Mouse (Mus musculus): Measurements from ENCODE around the gene Fuk. TPM values are rescaled to one million over a fixed set of nuclear protein-coding genes. Genes with fewer than 3 reads are reported as not detected.
A peak's percentile ranks its signal among the peaks of the same experiment; 100 is the strongest.
"Not testable (repeated sequence)": the region's sequence is repeated elsewhere in the genome, so short reads cannot be mapped to it uniquely, and the experiment has no call there.

The Fuk gene
- polyA plus RNA-seq, 1 experiment from 2014 or later: 3.0 TPM

DNA sequence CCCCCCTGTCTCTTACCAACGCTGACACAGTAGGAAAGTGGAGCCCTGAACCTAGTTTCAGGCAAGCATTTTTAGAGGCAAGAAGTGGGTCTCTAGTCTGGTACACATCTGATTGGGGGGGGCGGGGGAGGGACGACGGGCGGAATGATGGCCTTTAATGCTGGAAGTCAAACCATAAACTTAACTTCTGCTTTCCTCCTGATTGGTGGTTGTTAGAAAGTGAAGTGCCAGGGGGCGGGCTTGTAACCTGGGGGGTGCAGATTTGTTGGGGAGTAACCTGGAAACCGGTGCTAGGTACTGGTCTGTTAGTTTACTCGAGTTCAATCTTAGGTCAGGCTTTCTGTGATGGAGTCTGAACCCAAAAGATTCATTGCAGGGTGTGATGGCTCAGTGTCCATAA is 16.2 kb upstream of the Fuk start:
- H3K4me3 ChIP-seq (replicated peaks): no peak overlapping the region
- ATAC-seq (ENCODE audit: low read depth) (no peak), DNase-seq (no peak)
- peaks cover 10% of the 10 kb centered on the region for H3K36me3 ChIP-seq
- H3K27me3 ChIP-seq: no peaks in the 10 kb centered on the region
- no peak overlapping the region for H3K27ac ChIP-seq
- H3K4me2 ChIP-seq: no peak overlapping the region
- no peaks in the 10 kb centered on the region for H3K9me3 ChIP-seq (replicated peaks)
- peak overlapping the region; percentile 97; the same call in 1 of the 2 replicates for H3K9ac ChIP-seq
- peaks cover 53% of the 10 kb centered on the region for H3K4me1 ChIP-seq (replicated peaks)
- 56% methylated on average over 8 of the region's 8 CpGs for WGBS (ENCODE audit: insufficient replicate concordance)

DNA sequence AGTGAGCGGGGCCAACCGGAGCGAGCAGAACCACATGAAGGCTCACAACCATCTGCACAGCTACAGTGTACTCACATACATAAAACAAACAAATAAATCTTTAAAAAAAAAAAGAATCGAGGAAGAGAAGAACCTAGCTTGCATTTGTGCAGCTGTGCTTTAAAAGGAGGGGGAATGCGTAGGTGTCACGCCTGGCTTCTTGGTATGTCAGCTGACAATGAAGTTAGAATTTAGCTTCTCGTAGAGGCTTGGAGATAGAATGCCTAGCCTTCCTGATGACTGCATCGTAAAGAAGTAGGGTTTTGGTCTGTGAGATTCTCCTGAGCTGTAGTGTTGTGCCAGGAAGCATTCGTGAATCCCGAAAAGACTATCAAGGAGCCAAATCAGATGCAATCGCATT is 15.7 kb upstream of the Fuk start:
- Histone ChIP-seq H3K9me3 (replicated peaks) (no peaks in the 10 kb centered on the region), H3K4me2 (no peak overlapping the region), H3K27me3 (no peaks in the 10 kb centered on the region), H3K27ac (no peak overlapping the region), H3K4me1 (replicated peaks) (peaks cover 49% of the 10 kb centered on the region), H3K36me3 (peaks cover 6% of the 10 kb centered on the region), H3K9ac (no peak overlapping the region), H3K4me3 (replicated peaks) (no peak overlapping the region)
- 81% methylated on average over 11 of the region's 11 CpGs for WGBS (ENCODE audit: insufficient replicate concordance)
- DNase-seq (no peak), ATAC-seq (ENCODE audit: low read depth) (no peak)

DNA sequence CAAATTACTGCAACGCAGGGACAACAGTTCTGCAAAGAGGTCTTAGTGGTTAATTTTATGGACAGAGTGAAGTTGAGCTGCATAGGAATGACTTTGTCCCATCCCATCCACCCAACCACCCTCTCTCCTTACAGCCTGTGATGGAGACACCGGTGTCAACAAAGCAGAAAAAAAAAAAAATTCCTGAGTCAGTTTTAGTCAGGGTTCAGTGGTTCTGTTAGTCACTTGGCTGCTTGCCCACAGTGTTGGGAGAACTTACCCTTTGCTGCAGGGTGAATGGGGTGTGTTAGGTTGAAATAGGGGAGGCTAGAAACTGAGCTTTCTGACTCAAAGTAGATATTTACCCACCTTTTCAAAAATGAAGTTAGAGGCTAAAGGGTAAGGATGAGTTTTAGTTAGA is 15.1 kb upstream of the Fuk start:
- Histone ChIP-seq H3K27ac (no peak overlapping the region), H3K4me3 (replicated peaks) (no peak overlapping the region), H3K9me3 (replicated peaks) (no peaks in the 10 kb centered on the region), H3K4me2 (no peak overlapping the region), H3K9ac (no peak overlapping the region), H3K36me3 (peaks cover under 1% of the 10 kb centered on the region; the same call in 1 of the 2 replicates), H3K27me3 (no peaks in the 10 kb centered on the region), H3K4me1 (replicated peaks) (peaks cover 43% of the 10 kb centered on the region)
- ATAC-seq (ENCODE audit: low read depth): no peak
- no peak for DNase-seq
- 65% methylated on average over 2 of the region's 2 CpGs for WGBS (ENCODE audit: insufficient replicate concordance)

- H3K4me1 ChIP-seq (replicated peaks): peaks cover 13% of the 10 kb centered on the region
- ATAC-seq (ENCODE audit: low read depth): peak; percentile 82
- H3K4me3 ChIP-seq (replicated peaks): no peak overlapping the region
- no peaks in the 10 kb centered on the region for H3K9me3 ChIP-seq (replicated peaks)
- H3K27ac ChIP-seq: peak overlapping the region; percentile 60; the same call in 1 of the 2 replicates
- H3K4me2 ChIP-seq: no peak overlapping the region
- WGBS (ENCODE audit: insufficient replicate concordance): 38% methylated on average over 15 of the region's 15 CpGs
- H3K36me3 ChIP-seq: no peaks in the 10 kb centered on the region
- no peaks in the 10 kb centered on the region for H3K27me3 ChIP-seq
- no peak for DNase-seq
- peak overlapping the region; percentile 24; the same call in 1 of the 2 replicates for H3K9ac ChIP-seq
Measured at GRCm38 (mm10) chr8:110911576-110912570, 9.6 kb upstream of the Fuk start.

DNA sequence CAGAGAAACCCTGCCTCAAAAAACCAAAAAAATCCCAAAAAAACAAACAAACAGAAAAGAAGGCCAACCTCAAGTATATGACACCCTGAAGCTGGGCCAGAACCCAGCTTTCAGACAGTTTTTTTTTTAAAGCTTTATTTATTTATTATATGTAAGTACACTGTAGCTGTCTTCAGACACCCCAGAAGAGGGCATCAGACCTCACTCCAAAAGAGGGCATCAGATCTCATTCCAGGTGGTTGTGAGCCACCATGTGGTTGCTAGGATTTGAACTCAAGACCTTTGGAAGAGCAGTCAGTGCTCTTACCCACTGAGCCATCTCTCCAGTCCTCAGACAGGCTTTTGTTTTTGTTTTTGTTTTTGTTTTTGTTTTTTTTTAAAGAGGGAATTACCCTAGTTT is 7.6 kb upstream of the Fuk start:
- H3K4me3 ChIP-seq (replicated peaks); H3K27me3 ChIP-seq; H3K4me2 ChIP-seq; H3K27ac ChIP-seq; DNase-seq; H3K36me3 ChIP-seq; H3K9ac ChIP-seq; H3K9me3 ChIP-seq (replicated peaks); ATAC-seq (ENCODE audit: low read depth): not testable (repeated sequence)
- peaks cover 13% of the 10 kb centered on the region for H3K4me1 ChIP-seq (replicated peaks)

- H3K9me3 ChIP-seq (replicated peaks): no peaks in the 10 kb centered on the region
- 0 out of 2 replicates have a peak, but pooled peaks cover 3% of the 10 kb centered on the region for H3K27me3 ChIP-seq
- DNase-seq: no peak
- no peak for ATAC-seq (ENCODE audit: low read depth)
- H3K36me3 ChIP-seq: no peaks in the 10 kb centered on the region
- H3K4me2 ChIP-seq: no peak overlapping the region
- H3K27ac ChIP-seq: no peak overlapping the region
- no peak overlapping the region for H3K4me3 ChIP-seq (replicated peaks)
- 81% methylated on average over 1 of the region's 1 CpGs for WGBS (ENCODE audit: insufficient replicate concordance)
- H3K9ac ChIP-seq: no peak overlapping the region
- H3K4me1 ChIP-seq (replicated peaks): peaks cover 11% of the 10 kb centered on the region
Measured at GRCm38 (mm10) chr8:110906682-110907081, 4.4 kb upstream of the Fuk start.

DNA sequence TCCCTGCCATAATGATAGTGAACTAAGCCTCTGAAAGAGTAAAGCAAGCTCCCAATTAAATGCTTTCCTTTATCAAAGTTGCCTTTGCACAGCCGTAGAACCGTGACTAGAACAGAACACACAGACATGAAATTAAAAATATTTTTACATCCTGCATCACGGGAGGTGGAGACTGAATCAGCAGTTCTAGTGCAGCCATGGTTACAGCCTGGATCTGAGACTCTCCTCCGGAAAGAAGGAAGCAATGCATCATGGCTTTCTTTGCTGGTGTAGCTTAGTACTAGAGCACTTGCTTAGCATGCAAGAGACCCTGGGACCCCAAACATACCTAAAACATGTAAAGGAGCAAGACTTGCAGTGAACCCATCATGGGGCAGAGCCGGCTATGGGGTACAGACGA is 3.1 kb upstream of the Fuk start:
- Histone ChIP-seq H3K4me2 (no peak overlapping the region), H3K4me3 (replicated peaks) (no peak overlapping the region), H3K9ac (no peak overlapping the region), H3K4me1 (replicated peaks) (peaks cover 18% of the 10 kb centered on the region), H3K27ac (no peak overlapping the region), H3K27me3 (0 out of 2 replicates have a peak, but pooled peaks cover 3% of the 10 kb centered on the region), H3K36me3 (no peaks in the 10 kb centered on the region), H3K9me3 (replicated peaks) (no peaks in the 10 kb centered on the region)
- DNase-seq: no peak
- no peak for ATAC-seq (ENCODE audit: low read depth)
- WGBS (ENCODE audit: insufficient replicate concordance): 76% methylated on average over 6 of the region's 6 CpGs

GRCm38 (mm10) chr8:110902579-110902965 is 284 bp upstream of the Fuk start:
- peak overlapping the region; percentile 79 for H3K4me3 ChIP-seq (replicated peaks)
- 40% methylated on average over 2 of the region's 2 CpGs for WGBS (ENCODE audit: insufficient replicate concordance)
- H3K9ac ChIP-seq: peak overlapping the region; percentile 81; the same call in 1 of the 2 replicates
- no peak overlapping the region for H3K27ac ChIP-seq
- H3K4me1 ChIP-seq (replicated peaks): peaks cover 18% of the 10 kb centered on the region
- peaks cover 4% of the 10 kb centered on the region; the same call in 1 of the 2 replicates for H3K36me3 ChIP-seq
- DNase-seq (no peak), ATAC-seq (ENCODE audit: low read depth) (peak; percentile 19; the same call in 1 of the 2 replicates)
- H3K27me3 ChIP-seq: 0 out of 2 replicates have a peak, but pooled peaks cover 3% of the 10 kb centered on the region
- peak overlapping the region; percentile 71 for H3K4me2 ChIP-seq
- no peaks in the 10 kb centered on the region for H3K9me3 ChIP-seq (replicated peaks)

- Histone ChIP-seq H3K4me3 (replicated peaks) (no peak overlapping the region), H3K4me1 (replicated peaks) (peaks cover 18% of the 10 kb centered on the region), H3K9me3 (replicated peaks) (no peaks in the 10 kb centered on the region), H3K36me3 (peaks cover 4% of the 10 kb centered on the region; the same call in 1 of the 2 replicates), H3K27ac (no peak overlapping the region), H3K27me3 (0 out of 2 replicates have a peak, but pooled peaks cover 3% of the 10 kb centered on the region), H3K4me2 (no peak overlapping the region), H3K9ac (0 out of 2 replicates have a peak overlapping the region, but pooled peaks have one; percentile 22)
- ATAC-seq (ENCODE audit: low read depth) (no peak), DNase-seq (no peak)
- 58% methylated on average over 3 of the region's 3 CpGs for WGBS (ENCODE audit: insufficient replicate concordance)
Measured at GRCm38 (mm10) chr8:110901056-110901455, 1.2 kb downstream of the Fuk start.

DNA sequence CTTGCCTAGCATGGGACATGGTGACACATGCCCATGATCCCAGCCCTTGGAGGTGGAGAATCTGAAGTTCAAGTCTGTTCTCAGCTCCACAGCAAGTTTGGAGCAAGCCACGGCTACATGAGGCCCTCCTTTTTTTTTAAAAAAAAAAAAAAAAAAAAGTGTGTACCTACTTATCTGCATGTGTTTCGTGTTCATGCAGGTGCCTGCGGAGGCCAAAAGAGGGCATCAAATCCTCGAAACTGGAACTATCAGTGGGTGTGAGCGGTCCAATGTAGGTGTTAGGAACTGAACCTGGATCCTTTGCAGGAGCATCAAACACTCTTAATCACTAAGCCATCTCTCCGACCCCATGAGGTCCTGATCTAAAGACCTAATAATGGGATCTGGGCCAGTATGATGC is 4.8 kb downstream of the Fuk start:
- Histone ChIP-seq H3K9me3 (replicated peaks) (no peaks in the 10 kb centered on the region), H3K9ac (no peak overlapping the region), H3K36me3 (peaks cover 4% of the 10 kb centered on the region; the same call in 1 of the 2 replicates), H3K4me2 (no peak overlapping the region), H3K27me3 (no peaks in the 10 kb centered on the region), H3K4me3 (replicated peaks) (no peak overlapping the region), H3K27ac (no peak overlapping the region), H3K4me1 (replicated peaks) (peaks cover 18% of the 10 kb centered on the region)
- 80% methylated on average over 6 of the region's 6 CpGs for WGBS (ENCODE audit: insufficient replicate concordance)
- DNase-seq (no peak), ATAC-seq (ENCODE audit: low read depth) (no peak)

- Histone ChIP-seq H3K4me1 (replicated peaks) (peaks cover 8% of the 10 kb centered on the region), H3K36me3 (peaks cover 8% of the 10 kb centered on the region), H3K9me3 (replicated peaks) (no peaks in the 10 kb centered on the region), H3K4me3 (replicated peaks) (no peak overlapping the region), H3K9ac (no peak overlapping the region), H3K27ac (no peak overlapping the region), H3K4me2 (no peak overlapping the region), H3K27me3 (no peaks in the 10 kb centered on the region)
- ATAC-seq (ENCODE audit: low read depth): no peak
- WGBS (ENCODE audit: insufficient replicate concordance): 85% methylated on average over 13 of the region's 13 CpGs
- DNase-seq: no peak
Measured at GRCm38 (mm10) chr8:110895812-110896211, 6.5 kb downstream of the Fuk start.
